Mouse (Mus musculus): ENCODE results near the gene Mog.

GRCm38 (mm10) chr17:37047332-37047976 lies 24.3 kb upstream of the Mog start:
- no peak for TF ChIP-seq CTCF (IDR thresholded peaks at IDR 0.05; ENCODE audit: low read depth)
- no peak for TF ChIP-seq EP300 (optimal IDR thresholded peaks at IDR 0.05)

Measured in stomach, postnatal 0 days (tissue).